Mouse (Mus musculus) erythroid progenitor cell, adult 5-6 weeks (primary cell): Measurements from ENCODE around the gene Arl6ip5. TPM values are rescaled to one million over a fixed set of nuclear protein-coding genes. Genes with fewer than 3 reads are reported as not detected.

Experiments used
- ATAC-seq: replicated peaks from 2 replicates; pipeline ENCODE4 v1.8.0; 2016; ENCODE audit warnings: moderate number of reproducible peaks, mild to moderate bottlenecking, moderate TSS enrichment, inconsistent platforms; ENCODE audit not compliant: poor library complexity, low FRiP score, severe bottlenecking
- total RNA-seq, 2 experiments: library from RNA; stranded (forward) in 1 of 2; stranded (reverse) in 1 of 2; fragments of 150-400 nt in 1 of 2; fragments of 186-747, 209-891 nt in 1 of 2; gene quantifications; 2 replicates each; pipeline versions ENCODE4 v1.2.3 to v1.2.4; 2015 to 2017; ENCODE audit warnings: low replicate concordance in 2 of 2

Arl6ip5 gene
- total RNA-seq, 2 experiments from 2014 or later: 13.0 to 16.7 TPM

GRCm38 (mm10) chr6:97266661-97267060 lies 56.2 kb downstream of the Arl6ip5 start:
- no peak for ATAC-seq

- no peak for ATAC-seq
Measured at GRCm38 (mm10) chr6:97267132-97267531, 56.6 kb downstream of the Arl6ip5 start.

- no peak for ATAC-seq
Measured at GRCm38 (mm10) chr6:97269596-97269995, 59.1 kb downstream of the Arl6ip5 start.

DNA sequence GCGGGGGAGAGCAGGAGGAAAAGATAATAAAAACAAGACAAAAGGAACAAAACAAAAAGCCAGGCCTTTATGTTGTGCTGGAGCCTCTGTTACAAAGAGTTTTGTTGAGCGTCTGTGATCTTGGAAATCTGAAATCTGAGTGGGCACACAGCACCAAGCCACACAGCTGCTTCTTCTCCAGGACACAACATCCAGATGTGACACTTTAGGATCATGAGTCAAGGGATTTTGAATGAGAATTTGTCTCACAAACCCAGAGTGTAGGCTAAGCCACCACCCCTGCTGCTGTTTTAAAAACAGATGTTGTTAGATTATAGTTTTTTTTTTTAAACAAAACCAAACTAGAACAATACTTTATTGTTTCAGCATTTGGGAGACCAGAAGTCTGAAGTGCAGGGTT lies 61.9 kb downstream of the Arl6ip5 start:
- ATAC-seq: no peak

DNA sequence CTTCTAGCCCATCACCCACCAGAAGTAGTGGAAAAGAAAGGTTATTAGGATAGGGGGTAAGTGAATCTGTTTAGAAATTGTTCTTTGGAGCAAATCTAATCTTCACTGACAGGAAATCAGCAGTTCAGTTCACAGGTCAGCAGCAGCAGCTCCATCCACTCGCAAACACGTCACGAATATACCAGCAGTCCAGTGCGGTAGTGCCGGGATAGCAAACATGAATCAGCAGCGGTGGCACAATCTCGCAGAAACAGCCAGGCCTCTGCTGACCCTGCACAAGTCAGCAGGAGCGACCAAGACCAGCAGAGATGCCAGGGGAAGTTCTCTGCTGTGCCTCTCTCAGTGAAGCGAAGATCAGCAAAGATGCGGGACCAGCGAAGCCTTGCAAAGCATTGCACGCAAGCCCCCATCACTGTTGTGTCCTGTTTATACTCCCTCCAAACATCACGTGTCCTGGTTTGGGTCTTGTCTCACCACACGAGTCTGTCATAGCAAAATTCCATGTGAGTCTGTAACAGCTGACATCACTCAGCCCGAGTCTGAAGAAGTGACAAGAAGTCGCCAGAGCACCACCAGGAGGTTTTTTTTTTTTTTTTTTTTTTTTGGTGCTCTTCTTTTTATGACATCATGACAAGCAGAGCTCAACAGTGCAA lies 62.7 kb downstream of the Arl6ip5 start:
- ATAC-seq: no peak

DNA sequence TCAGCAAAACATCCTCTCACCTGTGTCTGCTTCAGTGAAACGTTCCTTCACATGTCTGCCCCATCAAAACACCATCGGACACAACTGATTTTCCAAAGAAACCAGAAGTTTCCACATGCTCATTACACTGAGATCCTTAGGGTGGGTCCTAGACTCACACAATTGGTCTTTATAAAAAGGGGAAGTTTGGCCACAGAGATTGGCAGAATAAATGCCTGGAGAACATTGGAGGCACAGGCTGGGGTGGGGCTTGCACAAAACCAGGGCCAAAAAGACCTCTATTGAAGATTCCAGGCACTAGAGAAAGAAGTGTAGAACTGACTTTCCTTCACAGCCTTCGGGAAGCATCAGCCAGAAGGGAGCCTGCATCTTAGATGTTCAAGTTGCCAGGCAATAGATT lies 63.3 kb downstream of the Arl6ip5 start:
- ATAC-seq: no peak

DNA sequence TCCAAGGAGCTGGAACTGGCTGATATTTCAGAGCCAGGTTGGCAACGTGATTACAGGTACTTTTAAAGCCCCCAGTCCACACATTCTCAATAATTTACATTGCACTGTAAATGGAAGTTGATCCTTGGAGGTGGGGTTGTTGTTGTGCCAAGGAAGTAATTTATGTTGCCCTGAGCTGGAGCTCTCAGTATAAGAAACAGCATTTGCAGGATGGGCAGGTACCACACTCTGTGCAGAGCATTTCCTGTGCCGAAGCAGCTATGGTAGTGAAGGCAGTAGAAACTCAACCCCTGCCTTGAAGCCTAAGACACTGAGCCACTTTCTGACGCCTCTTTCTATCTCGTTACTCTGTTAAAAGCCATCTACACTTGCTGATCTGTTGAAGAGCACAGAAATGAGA lies 65.3 kb downstream of the Arl6ip5 start:
- no peak for ATAC-seq

- no peak for ATAC-seq
Measured at GRCm38 (mm10) chr6:97276366-97276765, 65.9 kb downstream of the Arl6ip5 start.

GRCm38 (mm10) chr6:97276890-97277497 lies 66.5 kb downstream of the Arl6ip5 start:
- ATAC-seq: no peak

DNA sequence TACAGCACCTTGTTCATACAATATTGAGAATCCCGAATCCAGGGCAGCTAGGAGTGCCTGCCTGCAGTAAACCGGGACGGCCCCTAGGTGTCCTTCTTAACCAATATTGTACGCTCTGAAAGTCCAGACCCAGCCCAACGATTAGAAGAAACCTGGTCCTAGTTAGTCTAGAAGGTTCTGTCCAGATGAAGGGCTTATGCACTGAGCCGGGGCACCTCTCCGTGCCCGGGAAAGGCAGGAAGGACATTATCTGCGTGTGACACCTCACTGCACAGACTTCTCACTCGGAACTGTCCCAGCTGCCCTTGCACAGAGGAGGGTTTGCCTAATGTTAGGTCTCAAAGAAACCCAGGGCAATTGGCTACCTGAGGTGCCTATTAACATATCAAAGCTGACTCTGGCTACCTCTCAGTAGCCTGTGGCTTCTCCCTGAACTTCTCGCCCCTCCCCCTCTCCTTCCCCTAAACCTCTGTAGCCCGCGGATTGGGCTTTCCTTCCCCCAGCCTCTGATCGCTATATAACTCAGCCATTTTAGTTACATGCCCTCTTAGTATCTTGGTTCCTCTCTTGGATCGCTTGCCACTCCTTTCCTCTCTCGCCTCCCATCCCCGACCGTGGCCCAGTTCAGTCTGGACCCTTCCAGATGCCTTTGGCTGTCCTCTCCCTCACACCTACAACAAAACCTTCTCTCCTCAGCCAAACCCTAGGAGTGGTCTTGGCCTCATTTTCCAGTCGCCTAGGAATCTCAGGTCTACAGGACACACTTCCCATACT lies 67.7 kb downstream of the Arl6ip5 start:
- ATAC-seq: no peak

DNA sequence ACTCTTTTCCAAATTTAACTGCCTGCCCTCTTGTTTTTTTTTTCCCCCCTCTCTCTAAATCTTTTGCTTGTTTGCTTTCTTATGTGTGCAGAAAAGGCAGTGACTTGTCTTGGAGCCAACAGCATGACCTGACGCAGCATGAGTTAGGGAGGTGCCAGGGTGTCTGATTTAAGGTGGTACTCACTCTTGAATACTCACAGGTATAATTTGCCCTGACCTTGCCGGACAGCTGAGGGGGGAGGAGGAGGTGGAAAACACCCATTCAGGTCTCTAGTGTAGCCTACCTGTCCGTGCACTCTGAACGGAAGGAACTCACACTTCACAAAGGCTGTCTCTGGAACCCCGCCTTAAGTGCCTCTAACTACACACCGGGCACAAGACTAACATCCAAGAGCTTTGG lies 68.4 kb downstream of the Arl6ip5 start:
- no peak for ATAC-seq

Other genes with a start within 250 kb of the Arl6ip5 start
- gene Fam19a4, start 150.3 kb upstream of the Arl6ip5 start, total RNA-seq (2015; ENCODE audit: low replicate concordance): not detected in 2 replicates
- not detected in 2 replicates for gene Fam19a4, start 150.3 kb upstream of the Arl6ip5 start, total RNA-seq (2017; ENCODE audit: low replicate concordance)
- gene Eogt, start 61.5 kb upstream of the Arl6ip5 start, total RNA-seq (2015; ENCODE audit: low replicate concordance): 2.2 and 5.4 TPM in 2 replicates
- gene Eogt, start 61.5 kb upstream of the Arl6ip5 start, total RNA-seq (2017; ENCODE audit: low replicate concordance): 1.0 and 2.2 TPM in 2 replicates
- gene Tmf1, start 31.6 kb upstream of the Arl6ip5 start, total RNA-seq (2015; ENCODE audit: low replicate concordance): 18.0 and 21.3 TPM in 2 replicates
- gene Tmf1, start 31.6 kb upstream of the Arl6ip5 start, total RNA-seq (2017; ENCODE audit: low replicate concordance): 107 and 142 TPM in 2 replicates
- 34.2 and 38.6 TPM in 2 replicates for gene Uba3, start 5.0 kb upstream of the Arl6ip5 start, total RNA-seq (2015; ENCODE audit: low replicate concordance)
- 55.7 and 71.2 TPM in 2 replicates for gene Uba3, start 5.0 kb upstream of the Arl6ip5 start, total RNA-seq (2017; ENCODE audit: low replicate concordance)
- not detected in 2 replicates for gene Lmod3, start 42.1 kb downstream of the Arl6ip5 start, total RNA-seq (2015; ENCODE audit: low replicate concordance)
- gene Lmod3, start 42.1 kb downstream of the Arl6ip5 start, total RNA-seq (2017; ENCODE audit: low replicate concordance): not detected in 2 replicates